Mouse (Mus musculus): ENCODE measurements around the gene D1Ertd622e. TPM values are rescaled to one million over a fixed set of nuclear protein-coding genes. Genes with fewer than 3 reads are reported as not detected.
A peak's percentile ranks its signal among the peaks of the same experiment; 100 is the strongest.

Gene D1Ertd622e
- 9.3 and 12.1 TPM in 2 replicates for polyA plus RNA-seq (2016; fragmentation: Nextera tagmentation; extraction: Ambion mirVana)

- Histone ChIP-seq H3K36me3 (no peaks in the 10 kb centered on the region), H3K27ac (peak within 1 kb of the TSS; percentile 91), H3K27me3 (ENCODE audit: insufficient read depth, poor library complexity, severe bottlenecking) (no peaks in the 10 kb centered on the region), H3K9me3 (no peaks in the 10 kb centered on the region), H3K4me1 (no peaks in the 10 kb centered on the region), H3K4me3 (peak within 1 kb of the TSS; percentile 94)
- peak; percentile 82 for DNase-seq (ENCODE audit: low spot score)
- under 1% methylated on average over 94 of the region's 106 CpGs for WGBS
Measured at GRCm38 (mm10) chr1:97661406-97662241, at the start of gene D1Ertd622e. Gene D1Ertd622e, minus strand, starts transcription at chr1:97662074.

GRCm38 (mm10) chr1:97710520-97710919, 48.6 kb upstream of the D1Ertd622e start:
- Histone ChIP-seq H3K27ac (no peak overlapping the region), H3K27me3 (ENCODE audit: insufficient read depth, poor library complexity, severe bottlenecking) (no peaks in the 10 kb centered on the region), H3K4me3 (no peak overlapping the region), H3K36me3 (peaks cover 39% of the 10 kb centered on the region), H3K4me1 (no peaks in the 10 kb centered on the region), H3K9me3 (no peaks in the 10 kb centered on the region)
- 93% methylated on average over 3 of the region's 3 CpGs for WGBS
- no peak for DNase-seq (ENCODE audit: low spot score)

GRCm38 (mm10) chr1:97705389-97705788, 43.5 kb upstream of the D1Ertd622e start:
- Histone ChIP-seq H3K27ac (no peak overlapping the region), H3K9me3 (no peaks in the 10 kb centered on the region), H3K27me3 (ENCODE audit: insufficient read depth, poor library complexity, severe bottlenecking) (no peaks in the 10 kb centered on the region), H3K4me3 (no peak overlapping the region), H3K4me1 (no peaks in the 10 kb centered on the region), H3K36me3 (peaks cover 13% of the 10 kb centered on the region)
- DNase-seq (ENCODE audit: low spot score), result no peak

DNA sequence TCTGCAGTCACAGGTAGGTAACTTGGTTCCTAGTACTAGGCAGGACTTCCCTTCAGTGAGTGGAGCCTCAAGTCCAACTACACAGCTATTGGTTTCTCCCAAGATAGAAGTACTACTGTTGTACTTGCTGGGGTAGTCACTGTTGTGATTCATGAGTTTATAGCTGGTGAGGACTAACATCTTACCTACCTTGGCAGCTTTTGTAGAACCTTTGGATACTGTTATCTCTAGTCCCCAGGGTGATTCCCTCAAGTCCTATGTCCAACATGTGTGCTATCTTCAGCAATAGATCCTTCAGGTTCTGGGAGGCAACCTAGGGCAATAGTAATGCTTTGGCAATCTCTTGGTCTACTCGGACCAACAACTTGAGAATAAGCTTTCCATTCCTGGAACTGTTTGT, 42.8 kb upstream of the D1Ertd622e start:
- no peaks in the 10 kb centered on the region for H3K27me3 ChIP-seq (ENCODE audit: insufficient read depth, poor library complexity, severe bottlenecking)
- DNase-seq (ENCODE audit: low spot score), result no peak
- 91% methylated on average over 1 of the region's 1 CpGs for WGBS

GRCm38 (mm10) chr1:97698956-97699570, 37.2 kb upstream of the D1Ertd622e start:
- H3K4me3 ChIP-seq, result peak overlapping the region; percentile 35
- H3K4me1 ChIP-seq, result peaks cover 9% of the 10 kb centered on the region
- no peak for DNase-seq (ENCODE audit: low spot score)
- H3K9me3 ChIP-seq, result no peaks in the 10 kb centered on the region
- H3K27ac ChIP-seq, result peak overlapping the region; percentile 67; the same call in 1 of the 2 replicates
- no peaks in the 10 kb centered on the region for H3K36me3 ChIP-seq
- no peaks in the 10 kb centered on the region for H3K27me3 ChIP-seq (ENCODE audit: insufficient read depth, poor library complexity, severe bottlenecking)
- 11% methylated on average over 11 of the region's 11 CpGs for WGBS

More for the DNA sequence above, 42.8 kb upstream of the D1Ertd622e start:
- no peaks in the 10 kb centered on the region for H3K4me1 ChIP-seq
- H3K27ac ChIP-seq, result no peak overlapping the region
- no peaks in the 10 kb centered on the region for H3K9me3 ChIP-seq
- no peak overlapping the region for H3K4me3 ChIP-seq
- H3K36me3 ChIP-seq, result peaks cover 11% of the 10 kb centered on the region

- no peaks in the 10 kb centered on the region for H3K27me3 ChIP-seq (ENCODE audit: insufficient read depth, poor library complexity, severe bottlenecking)
- peaks cover 9% of the 10 kb centered on the region for H3K4me1 ChIP-seq
- 83% methylated on average over 1 of the region's 1 CpGs for WGBS
- DNase-seq (ENCODE audit: low spot score), result no peak
- no peak overlapping the region for H3K27ac ChIP-seq
- H3K9me3 ChIP-seq, result no peaks in the 10 kb centered on the region
- no peaks in the 10 kb centered on the region for H3K36me3 ChIP-seq
- H3K4me3 ChIP-seq, result no peak overlapping the region
Measured at GRCm38 (mm10) chr1:97697273-97697672, 35.4 kb upstream of the D1Ertd622e start.

DNA sequence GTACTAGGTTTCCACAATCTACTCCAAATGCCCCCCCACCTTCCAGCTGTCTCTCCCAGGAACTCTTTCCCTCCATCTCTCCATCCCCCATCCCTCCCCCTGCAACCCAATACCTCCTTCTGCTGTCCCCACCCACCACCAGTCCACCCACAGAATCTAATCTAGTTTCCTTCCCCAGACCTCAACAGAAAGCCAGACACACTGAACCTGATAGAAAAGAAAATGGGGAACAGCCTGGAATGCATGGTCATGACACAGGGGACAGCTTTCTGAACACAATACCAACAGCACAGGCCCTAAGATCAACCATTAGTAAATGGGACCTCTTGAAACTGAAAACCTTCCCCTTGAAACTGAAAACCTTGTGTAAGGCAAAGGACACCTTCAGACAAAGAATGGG, 32.0 kb upstream of the D1Ertd622e start:
- no peak overlapping the region for H3K27ac ChIP-seq
- H3K4me3 ChIP-seq, result no peak overlapping the region
- H3K36me3 ChIP-seq, result no peaks in the 10 kb centered on the region
- H3K9me3 ChIP-seq, result no peaks in the 10 kb centered on the region
- H3K4me1 ChIP-seq, result peaks cover 4% of the 10 kb centered on the region; the same call in 1 of the 2 replicates
- DNase-seq (ENCODE audit: low spot score), result no peak
- H3K27me3 ChIP-seq (ENCODE audit: insufficient read depth, poor library complexity, severe bottlenecking), result no peaks in the 10 kb centered on the region

DNA sequence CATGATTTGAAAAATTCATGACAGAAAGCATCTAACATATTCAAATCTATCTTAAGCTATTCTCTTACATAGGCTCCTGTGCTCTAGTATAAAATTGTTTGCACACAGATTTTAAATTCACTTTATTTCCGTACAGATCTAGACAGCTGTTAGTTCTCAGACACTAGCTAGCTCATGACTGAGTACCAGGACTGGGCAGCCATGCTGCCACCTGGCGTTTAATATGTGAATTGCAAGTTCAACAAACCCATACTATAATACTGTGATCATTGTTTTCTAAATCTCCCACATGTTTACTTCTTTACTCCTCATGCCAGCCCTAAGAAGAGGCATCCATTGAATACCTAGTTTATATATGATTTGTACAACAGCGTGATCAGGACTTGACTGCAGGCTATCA, 26.9 kb upstream of the D1Ertd622e start:
- DNase-seq (ENCODE audit: low spot score), result peak; percentile 75
- Histone ChIP-seq H3K27ac (no peak overlapping the region), H3K9me3 (no peaks in the 10 kb centered on the region), H3K27me3 (ENCODE audit: insufficient read depth, poor library complexity, severe bottlenecking) (no peaks in the 10 kb centered on the region), H3K4me1 (no peaks in the 10 kb centered on the region), H3K4me3 (no peak overlapping the region), H3K36me3 (no peaks in the 10 kb centered on the region)
- WGBS, result 11% methylated on average over 3 of the region's 3 CpGs

DNA sequence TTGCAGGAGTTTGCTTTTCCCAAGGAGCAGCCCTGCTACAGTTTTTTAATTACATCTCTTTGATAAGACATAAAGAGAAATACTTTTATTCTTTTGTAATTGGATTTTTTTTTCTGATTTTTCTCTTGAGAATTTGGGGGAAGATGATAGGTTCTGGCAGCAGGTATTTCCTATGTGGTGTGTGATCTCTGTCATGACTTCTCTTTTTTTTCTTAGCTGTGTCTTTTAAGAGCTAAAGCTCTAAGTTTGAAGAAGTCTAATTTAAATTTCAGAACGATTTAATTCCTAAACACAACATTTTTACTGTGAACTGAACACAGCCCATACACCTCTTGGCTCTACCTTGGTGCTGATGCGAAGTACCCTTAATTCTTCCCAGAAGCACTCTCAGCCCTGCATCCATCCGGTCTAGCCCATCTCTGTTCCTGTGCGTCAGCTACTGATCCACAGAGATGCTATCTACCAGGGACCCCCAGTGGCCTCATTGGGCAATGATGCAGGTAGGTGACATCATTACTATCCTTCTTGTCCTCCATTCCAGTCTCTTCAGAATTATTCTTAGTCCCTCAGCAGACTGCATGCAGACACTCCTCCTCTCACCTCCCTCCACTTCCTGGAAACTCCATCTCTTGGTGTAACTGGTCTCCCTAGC, 14.8 kb upstream of the D1Ertd622e start:
- Histone ChIP-seq H3K27me3 (ENCODE audit: insufficient read depth, poor library complexity, severe bottlenecking) (no peaks in the 10 kb centered on the region), H3K9me3 (no peaks in the 10 kb centered on the region), H3K27ac (no peak overlapping the region), H3K4me3 (no peak overlapping the region), H3K36me3 (no peaks in the 10 kb centered on the region), H3K4me1 (no peaks in the 10 kb centered on the region)
- 70% methylated on average over 4 of the region's 4 CpGs for WGBS
- no peak for DNase-seq (ENCODE audit: low spot score)

- Histone ChIP-seq H3K4me3 (no peak overlapping the region), H3K27ac (no peak overlapping the region), H3K4me1 (no peaks in the 10 kb centered on the region), H3K27me3 (ENCODE audit: insufficient read depth, poor library complexity, severe bottlenecking) (no peaks in the 10 kb centered on the region), H3K36me3 (no peaks in the 10 kb centered on the region), H3K9me3 (no peaks in the 10 kb centered on the region)
- no peak for DNase-seq (ENCODE audit: low spot score)
- 60% methylated on average over 2 of the region's 2 CpGs for WGBS
Measured at GRCm38 (mm10) chr1:97676115-97676514, 14.2 kb upstream of the D1Ertd622e start.

DNA sequence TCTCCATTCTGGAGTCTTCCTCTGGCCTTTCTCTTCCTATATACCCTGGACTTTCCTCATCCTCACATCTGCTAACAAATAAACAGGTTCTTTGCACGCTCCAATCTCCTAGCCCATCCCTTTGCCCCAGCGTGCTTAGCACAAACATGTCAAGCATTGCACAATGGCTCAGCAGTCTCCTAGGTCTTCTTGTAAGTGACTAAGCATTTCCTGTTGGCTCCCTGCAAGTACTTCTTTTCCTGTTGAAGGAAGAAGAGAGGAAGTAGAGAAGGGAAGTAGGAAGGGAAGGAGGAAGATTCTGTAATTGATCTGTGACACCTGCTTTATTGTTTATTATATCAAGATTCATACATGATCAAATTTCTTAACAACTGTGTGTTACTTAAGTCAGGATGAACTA, 11.0 kb upstream of the D1Ertd622e start:
- Histone ChIP-seq H3K9me3 (no peaks in the 10 kb centered on the region), H3K4me1 (no peaks in the 10 kb centered on the region), H3K27me3 (ENCODE audit: insufficient read depth, poor library complexity, severe bottlenecking) (no peaks in the 10 kb centered on the region), H3K4me3 (no peak overlapping the region), H3K27ac (no peak overlapping the region), H3K36me3 (no peaks in the 10 kb centered on the region)
- DNase-seq (ENCODE audit: low spot score), result no peak
- 45% methylated on average over 2 of the region's 2 CpGs for WGBS

- H3K27ac ChIP-seq, result no peak overlapping the region
- no peaks in the 10 kb centered on the region for H3K4me1 ChIP-seq
- WGBS, result 96% methylated on average over 1 of the region's 1 CpGs
- H3K36me3 ChIP-seq, result no peaks in the 10 kb centered on the region
- H3K4me3 ChIP-seq, result no peak overlapping the region
- no peaks in the 10 kb centered on the region for H3K27me3 ChIP-seq (ENCODE audit: insufficient read depth, poor library complexity, severe bottlenecking)
- H3K9me3 ChIP-seq, result no peaks in the 10 kb centered on the region
- DNase-seq (ENCODE audit: low spot score), result no peak
Measured at GRCm38 (mm10) chr1:97667288-97667687, 5.4 kb upstream of the D1Ertd622e start.

DNA sequence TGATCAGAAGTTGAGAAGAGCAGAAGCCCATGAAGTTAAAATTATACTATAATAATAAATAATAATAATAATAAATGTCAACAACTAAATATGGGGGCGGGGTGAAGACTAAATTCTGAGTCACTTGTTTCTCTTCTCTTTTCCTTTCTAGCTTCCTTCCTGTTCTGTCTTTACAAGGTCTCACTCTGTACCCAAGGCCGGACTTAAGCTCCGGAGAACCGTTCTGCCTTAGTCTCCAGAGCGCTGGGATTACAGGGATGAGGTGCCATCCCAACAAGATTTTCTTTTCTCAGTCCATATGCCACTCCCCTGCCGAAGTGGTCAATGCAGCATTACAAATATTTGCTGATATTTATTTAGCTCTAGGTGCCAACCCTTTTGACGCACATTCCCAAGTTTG, 450 bp upstream of the D1Ertd622e start:
- no peak for DNase-seq (ENCODE audit: low spot score)
- H3K4me1 ChIP-seq, result no peaks in the 10 kb centered on the region
- H3K27me3 ChIP-seq (ENCODE audit: insufficient read depth, poor library complexity, severe bottlenecking), result no peaks in the 10 kb centered on the region
- peak overlapping the region; percentile 91 for H3K27ac ChIP-seq
- no peaks in the 10 kb centered on the region for H3K9me3 ChIP-seq
- peak overlapping the region; percentile 94 for H3K4me3 ChIP-seq
- 15% methylated on average over 7 of the region's 7 CpGs for WGBS
- no peaks in the 10 kb centered on the region for H3K36me3 ChIP-seq
